Mouse (Mus musculus): ENCODE measurements around the gene Kynu.

DNA sequence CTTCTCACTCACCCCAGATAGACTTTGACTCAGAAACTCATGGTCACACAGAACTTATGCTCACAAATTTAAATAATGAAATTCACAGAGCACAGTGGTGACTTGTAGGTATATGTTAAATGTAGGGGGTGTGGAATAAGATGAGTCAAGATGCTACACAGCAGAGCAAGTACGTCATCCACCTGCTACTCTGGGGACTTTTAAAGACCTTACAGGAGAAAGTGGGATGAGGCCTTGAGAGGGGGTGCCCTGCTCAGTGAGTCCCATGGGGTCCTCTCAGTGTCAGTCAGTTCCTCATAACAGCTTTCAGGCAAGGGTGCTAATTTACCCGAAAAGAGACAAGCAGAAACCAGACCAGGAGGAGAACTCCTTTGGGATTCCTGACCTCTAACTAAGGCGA, 30.4 kb downstream of the Kynu start:
- TF ChIP-seq CTCF (IDR thresholded peaks at IDR 0.05; ENCODE audit: borderline replicate concordance, extremely low read depth, insufficient read depth, insufficient read length) (no peak), POLR2A (IDR thresholded peaks at IDR 0.05; ENCODE audit: borderline replicate concordance, extremely low read depth, insufficient read depth, insufficient read length, poor library complexity, severe bottlenecking) (no peak)

Data from brain, embryonic 14.5 days (tissue).